Mouse (Mus musculus) hematopoietic stem cell, adult 5-6 weeks (primary cell): ENCODE data around the gene Gsdma. TPM values are rescaled to one million over a fixed set of nuclear protein-coding genes. Genes with fewer than 3 reads are reported as not detected.
"Not testable (repeated sequence)": the region's sequence is repeated elsewhere in the genome, so short reads cannot be mapped to it uniquely, and the experiment has no call there.

Experiments
- ATAC-seq, 2 experiments: fragments of 125-278 bp in 1 of 2; replicated peaks in 1 of 2; 2 replicates each; pipeline ENCODE4 v1.8.0; 2016 to 2017; ENCODE audit warnings: inconsistent platforms in 2 of 2, mild to moderate bottlenecking in 2 of 2, moderate number of reproducible peaks in 2 of 2, low read depth in 1 of 2, moderate TSS enrichment in 1 of 2; ENCODE audit not compliant: low FRiP score in 2 of 2, poor library complexity in 2 of 2, severe bottlenecking in 2 of 2, insufficient read depth in 1 of 2, low TSS enrichment in 1 of 2
- total RNA-seq: library from RNA; stranded (forward); fragments of 172-1452, 232-1000 nt; gene quantifications from 2 replicates; pipeline ENCODE4 v1.2.3, GENCODE M21; 2017

The Gsdma gene
- total RNA-seq, 1 experiment from 2014 or later: not detected

- ATAC-seq: no peak
Observed at GRCm38 (mm10) chr11:98672482-98672881, 8.3 kb downstream of the Gsdma start.

DNA sequence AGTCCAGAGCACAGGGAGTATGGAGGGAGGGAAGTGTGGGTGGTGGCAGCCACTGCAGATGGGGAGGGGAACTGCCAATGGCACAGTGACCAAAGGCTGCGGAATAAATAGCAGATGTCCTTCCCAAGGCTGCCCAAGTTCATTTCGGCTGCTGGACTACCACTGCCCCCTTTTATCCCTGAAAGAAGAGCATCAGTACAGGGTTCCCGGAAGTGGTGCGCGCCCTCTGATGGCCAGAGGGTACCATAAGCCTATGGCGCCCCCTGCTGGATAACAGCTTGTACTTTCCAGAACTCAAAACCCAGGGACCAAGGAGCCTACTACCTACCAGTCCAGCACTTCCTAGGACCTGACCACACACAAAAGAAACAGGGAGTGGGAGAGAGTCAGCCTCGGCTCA, 9.0 kb downstream of the Gsdma start:
- ATAC-seq: peak; percentile 85 to 88

- no peak for ATAC-seq
Observed at GRCm38 (mm10) chr11:98675829-98676363, 11.7 kb downstream of the Gsdma start.

DNA sequence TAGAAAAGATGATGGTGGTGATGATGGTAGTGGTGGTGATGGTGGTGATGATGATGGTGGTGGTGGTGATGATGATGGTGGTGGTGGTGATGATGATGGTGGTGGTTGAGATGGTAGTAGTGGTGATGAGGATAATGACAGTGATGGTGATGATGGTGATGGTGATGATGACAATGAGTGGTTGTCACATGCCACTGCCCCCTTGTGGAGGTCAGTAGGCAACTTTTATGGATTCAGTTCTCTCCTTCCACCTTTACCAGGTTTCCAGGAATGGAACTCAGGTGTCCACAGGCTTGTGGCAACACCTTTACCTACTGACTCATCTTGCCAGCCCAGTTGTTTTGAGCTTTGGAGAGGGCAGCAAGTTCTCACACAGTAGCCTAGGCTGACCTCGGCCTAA, 15.9 kb downstream of the Gsdma start:
- no peak for ATAC-seq

- ATAC-seq: not testable (repeated sequence)
Observed at GRCm38 (mm10) chr11:98680595-98680994, 16.4 kb downstream of the Gsdma start.

GRCm38 (mm10) chr11:98681186-98681585, 17.0 kb downstream of the Gsdma start:
- ATAC-seq: no peak

GRCm38 (mm10) chr11:98681786-98682745, 17.9 kb downstream of the Gsdma start, which contains the start of gene Psmd3:
Psmd3 (plus strand) TSS chr11:98682554.
- peak; percentile 94 to 96 for ATAC-seq

DNA sequence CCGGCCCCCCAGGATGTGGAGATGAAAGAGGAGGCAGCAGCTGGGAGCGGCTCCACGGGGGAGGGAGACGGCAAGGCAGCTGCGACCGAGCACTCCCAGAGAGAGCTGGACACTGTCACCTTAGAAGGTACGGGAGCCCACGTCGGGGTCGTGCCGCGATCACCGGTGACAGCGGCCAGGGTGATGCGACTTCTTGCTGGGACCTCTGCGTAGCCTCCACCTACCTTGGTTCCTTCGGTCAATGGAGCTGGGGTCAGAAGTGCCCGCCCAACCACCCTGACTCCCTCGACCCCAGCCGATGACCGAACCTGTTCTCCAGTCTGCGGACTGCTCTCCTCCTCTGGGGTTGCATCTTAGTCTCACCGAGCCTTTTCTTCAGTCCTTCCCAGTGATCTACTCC, 18.7 kb downstream of the Gsdma start:
- no peak for ATAC-seq

GRCm38 (mm10) chr11:98685642-98686041, 21.5 kb downstream of the Gsdma start:
- no peak for ATAC-seq

- ATAC-seq: no peak
Observed at GRCm38 (mm10) chr11:98686976-98687375, 22.8 kb downstream of the Gsdma start.

DNA sequence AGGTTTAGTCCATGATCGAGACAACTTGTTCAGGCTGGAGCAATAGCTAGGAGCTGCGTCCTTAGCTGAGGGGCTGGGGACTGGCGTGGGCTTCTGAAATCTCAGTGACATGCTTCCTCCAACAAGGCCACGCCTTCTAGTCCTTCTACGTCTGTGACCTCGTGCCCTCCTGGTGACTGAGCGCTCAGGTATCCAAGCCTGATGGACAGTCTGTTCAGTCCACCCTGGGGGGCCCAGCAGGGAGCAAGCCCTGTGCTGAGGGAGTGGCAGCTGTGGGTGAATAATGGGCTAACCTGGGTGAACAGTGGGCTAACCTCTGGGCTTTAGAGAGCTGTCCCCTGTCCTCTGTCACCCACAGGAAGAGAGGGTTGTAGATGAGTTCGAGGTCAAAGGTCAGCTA, 23.9 kb downstream of the Gsdma start:
- no peak for ATAC-seq

GRCm38 (mm10) chr11:98693201-98693600, 29.1 kb downstream of the Gsdma start:
- ATAC-seq: no peak

DNA sequence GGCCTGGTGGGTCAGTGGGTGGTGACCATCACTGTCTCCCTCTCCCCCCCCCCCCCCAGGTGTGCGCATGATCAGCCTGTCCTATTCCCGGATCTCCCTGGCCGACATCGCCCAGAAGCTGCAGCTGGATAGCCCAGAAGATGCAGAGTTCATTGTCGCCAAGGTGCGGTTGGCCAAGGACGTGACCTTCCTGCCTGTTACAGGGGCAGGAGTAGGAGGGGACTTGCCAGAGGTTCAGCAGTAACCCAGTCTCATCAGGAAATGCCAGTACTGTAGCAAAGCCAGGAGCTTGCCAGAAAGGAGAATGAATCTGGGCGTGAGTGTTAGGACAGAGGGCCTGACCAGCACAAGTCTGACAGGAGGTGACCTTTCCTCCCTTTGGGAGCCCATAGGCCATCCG, 29.6 kb downstream of the Gsdma start:
- no peak for ATAC-seq

DNA sequence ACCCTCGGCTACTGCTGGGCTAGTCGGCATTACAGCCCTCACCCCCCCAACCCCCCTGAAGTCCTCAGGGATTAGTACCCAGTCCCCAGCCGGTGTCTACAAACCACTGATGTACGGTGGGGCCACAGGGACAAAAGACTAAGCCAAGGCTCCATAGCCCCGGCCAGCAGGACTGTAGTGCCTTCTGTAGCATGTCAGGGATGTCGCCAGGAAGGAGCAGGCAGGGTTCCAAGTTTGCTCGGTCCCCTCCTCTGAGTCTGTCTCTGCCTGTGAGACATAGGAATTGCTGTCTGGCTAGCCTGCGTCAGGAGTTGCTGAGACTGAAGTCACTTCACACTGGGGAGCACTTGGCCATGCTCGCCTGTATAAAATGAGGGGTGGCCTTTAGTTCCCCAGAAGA, 30.1 kb downstream of the Gsdma start:
- no peak for ATAC-seq

DNA sequence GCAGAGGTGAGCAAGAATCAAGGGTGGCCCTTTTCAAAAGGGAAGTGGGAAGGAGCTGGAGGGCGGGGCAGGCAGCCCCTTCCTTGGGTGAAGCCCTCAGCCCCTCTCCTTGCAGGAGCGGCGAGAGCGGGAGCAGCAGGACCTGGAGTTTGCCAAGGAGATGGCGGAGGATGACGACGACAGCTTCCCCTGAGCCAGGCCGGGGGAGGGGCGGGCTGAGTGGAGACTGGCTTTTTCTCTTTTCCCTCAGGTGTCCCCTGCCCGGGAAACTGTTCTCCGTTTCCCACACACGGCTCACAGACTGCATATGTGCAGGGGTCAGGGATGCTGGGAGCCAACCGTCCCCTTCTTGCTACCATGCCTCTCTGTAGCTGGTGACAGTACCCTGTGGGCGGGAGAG, 31.3 kb downstream of the Gsdma start:
- no peak for ATAC-seq

DNA sequence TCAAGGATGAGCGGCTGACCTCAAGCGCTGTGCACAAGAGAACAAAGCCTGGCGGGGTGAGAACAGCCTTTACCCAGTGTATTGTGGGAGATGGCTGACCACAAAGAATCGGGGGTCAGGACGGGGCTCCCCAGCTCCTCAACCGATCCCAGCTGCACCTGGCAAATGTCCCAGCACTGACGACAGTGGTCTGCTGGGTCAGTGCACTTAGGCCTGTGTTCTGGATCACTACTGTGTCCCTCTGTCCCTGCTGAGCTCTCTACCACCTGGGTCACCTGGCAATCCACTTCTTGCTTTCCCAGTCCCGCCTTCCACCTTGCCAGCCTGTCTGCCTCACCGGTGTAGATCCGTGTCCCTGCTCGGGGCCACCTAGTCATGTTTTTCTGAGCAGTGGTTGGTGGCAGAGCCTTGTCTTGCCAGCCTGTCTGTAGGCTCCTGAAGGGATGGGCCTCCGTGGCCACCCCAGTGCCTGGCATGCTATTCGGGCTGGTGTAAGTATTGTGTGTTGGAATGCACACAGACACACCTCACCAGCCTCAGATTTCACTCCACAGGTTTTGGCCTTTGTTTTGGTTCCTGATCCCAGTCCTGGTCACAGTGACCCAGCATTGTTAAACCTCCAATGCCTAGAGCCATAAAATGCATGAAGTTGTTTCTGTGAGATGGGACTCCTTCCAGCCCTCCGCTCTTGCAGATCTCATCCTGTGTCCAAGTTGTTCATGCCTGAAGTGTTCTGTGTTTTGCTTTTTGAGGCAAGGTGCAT, 32.5 kb downstream of the Gsdma start:
- ATAC-seq: no peak

DNA sequence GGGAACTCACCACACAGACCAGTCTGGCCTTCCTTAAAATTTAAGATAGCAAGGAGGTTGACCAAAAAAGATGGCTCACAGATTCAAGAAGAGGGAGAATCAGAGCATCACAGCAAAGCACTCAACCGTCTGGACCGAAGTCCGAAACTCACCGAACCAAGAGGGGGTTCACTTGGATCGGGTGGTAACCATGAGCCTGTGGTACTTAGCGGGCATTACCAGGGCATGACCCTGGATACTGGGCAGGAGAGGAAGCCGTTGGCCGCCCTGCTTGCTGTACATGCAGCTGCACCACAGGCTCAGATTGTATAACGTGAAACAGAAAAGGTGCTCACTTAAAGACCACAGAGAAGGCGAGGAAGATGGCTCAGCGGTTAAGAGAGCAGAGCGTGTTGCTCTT, 33.1 kb downstream of the Gsdma start:
- ATAC-seq: no peak
